Mouse (Mus musculus): ENCODE results near the gene Setdb1. TPM values are rescaled to one million over a fixed set of nuclear protein-coding genes. Genes with fewer than 3 reads are reported as not detected.

Setdb1 gene
- polyA plus RNA-seq, 1 experiment from 2014 or later: 45.2 TPM

GRCm38 (mm10) chr3:95274453-95274852 lies 82.5 kb downstream of the Setdb1 start:
- 89% methylated on average over 4 of the region's 4 CpGs for WGBS

More at GRCm38 (mm10) chr3:95274453-95274852, 82.5 kb downstream of the Setdb1 start:
- Histone ChIP-seq H3K27ac (no peak overlapping the region), H3K9me3 (replicated peaks) (no peaks in the 10 kb centered on the region), H3K4me3 (replicated peaks) (no peak overlapping the region), H3K9ac (no peak overlapping the region), H3K27me3 (no peaks in the 10 kb centered on the region), H3K4me2 (no peak overlapping the region), H3K4me1 (peaks cover 13% of the 10 kb centered on the region), H3K36me3 (peaks cover 4% of the 10 kb centered on the region)
- no peak for ATAC-seq (replicated peaks; ENCODE audit: low FRiP score)

Other genes starting within 250 kb of the Setdb1 start
- 168 and 184 TPM in 2 replicates for gene Vps72, start 246.2 kb downstream of the Setdb1 start, polyA plus RNA-seq (2015; fragmentation: Nextera tagmentation; extraction: Ambion mirVana)
- 0.93 and 1.9 TPM in 2 replicates for gene Tmod4, start 232.7 kb downstream of the Setdb1 start, polyA plus RNA-seq (2015; fragmentation: Nextera tagmentation; extraction: Ambion mirVana)
- gene Scnm1, start 223.2 kb downstream of the Setdb1 start, polyA plus RNA-seq (2015; fragmentation: Nextera tagmentation; extraction: Ambion mirVana): 67.7 and 71.6 TPM in 2 replicates
- 14.5 and 15.5 TPM in 2 replicates for gene Lysmd1, start 223.1 kb downstream of the Setdb1 start, polyA plus RNA-seq (2015; fragmentation: Nextera tagmentation; extraction: Ambion mirVana)
- 2.7 and 2.9 TPM in 2 replicates for gene Tnfaip8l2, start 214.8 kb downstream of the Setdb1 start, polyA plus RNA-seq (2015; fragmentation: Nextera tagmentation; extraction: Ambion mirVana)
- gene Sema6c, start 196.7 kb downstream of the Setdb1 start, polyA plus RNA-seq (2015; fragmentation: Nextera tagmentation; extraction: Ambion mirVana): 3.9 and 4.5 TPM in 2 replicates
- gene Gabpb2, start 139.3 kb downstream of the Setdb1 start, polyA plus RNA-seq (2015; fragmentation: Nextera tagmentation; extraction: Ambion mirVana): 10.0 and 10.6 TPM in 2 replicates
- 87.4 and 92.0 TPM in 2 replicates for gene Cdc42se1, start 128.5 kb downstream of the Setdb1 start, polyA plus RNA-seq (2015; fragmentation: Nextera tagmentation; extraction: Ambion mirVana)
- gene Mllt11, start 125.0 kb downstream of the Setdb1 start, polyA plus RNA-seq (2015; fragmentation: Nextera tagmentation; extraction: Ambion mirVana): 12.9 and 16.0 TPM in 2 replicates
- 0.50 and 0.53 TPM in 2 replicates for gene Gm128, start 115.6 kb downstream of the Setdb1 start, polyA plus RNA-seq (2015; fragmentation: Nextera tagmentation; extraction: Ambion mirVana)
- gene Bnipl, start 106.0 kb downstream of the Setdb1 start, polyA plus RNA-seq (2015; fragmentation: Nextera tagmentation; extraction: Ambion mirVana): 1.2 and 1.4 TPM in 2 replicates
- 39.2 and 46.2 TPM in 2 replicates for gene Mindy1, start 75.9 kb downstream of the Setdb1 start, polyA plus RNA-seq (2015; fragmentation: Nextera tagmentation; extraction: Ambion mirVana)
- gene Prune1, start 75.1 kb downstream of the Setdb1 start, polyA plus RNA-seq (2015; fragmentation: Nextera tagmentation; extraction: Ambion mirVana): 21.6 and 22.5 TPM in 2 replicates
- gene Anxa9, start 50.0 kb downstream of the Setdb1 start, polyA plus RNA-seq (2015; fragmentation: Nextera tagmentation; extraction: Ambion mirVana): 6.2 and 6.5 TPM in 2 replicates
- gene Cers2, start 42.4 kb downstream of the Setdb1 start, polyA plus RNA-seq (2015; fragmentation: Nextera tagmentation; extraction: Ambion mirVana): 169 and 181 TPM in 2 replicates
- gene 4930558C23Rik, start 45.6 kb upstream of the Setdb1 start, polyA plus RNA-seq (2015; fragmentation: Nextera tagmentation; extraction: Ambion mirVana): 0.23 TPM in 1 of 2 replicates, not detected in the other
- gene Arnt, start 77.2 kb upstream of the Setdb1 start, polyA plus RNA-seq (2015; fragmentation: Nextera tagmentation; extraction: Ambion mirVana): 42.5 and 43.1 TPM in 2 replicates
- 9.4 and 43.4 TPM in 2 replicates for gene Ctsk, start 142.1 kb upstream of the Setdb1 start, polyA plus RNA-seq (2015; fragmentation: Nextera tagmentation; extraction: Ambion mirVana)
- 12.7 and 14.6 TPM in 2 replicates for gene Ctss, start 169.6 kb upstream of the Setdb1 start, polyA plus RNA-seq (2015; fragmentation: Nextera tagmentation; extraction: Ambion mirVana)
- gene Hormad1, start 202.5 kb upstream of the Setdb1 start, polyA plus RNA-seq (2015; fragmentation: Nextera tagmentation; extraction: Ambion mirVana): not detected in 2 replicates
- gene Golph3l, start 231.7 kb upstream of the Setdb1 start, polyA plus RNA-seq (2015; fragmentation: Nextera tagmentation; extraction: Ambion mirVana): 31.2 and 33.9 TPM in 2 replicates

Data from kidney, embryonic 15.5 days (tissue).